Comparison of ENCODE assay signal across 8 mouse cellular contexts in the genomic region with DNA sequence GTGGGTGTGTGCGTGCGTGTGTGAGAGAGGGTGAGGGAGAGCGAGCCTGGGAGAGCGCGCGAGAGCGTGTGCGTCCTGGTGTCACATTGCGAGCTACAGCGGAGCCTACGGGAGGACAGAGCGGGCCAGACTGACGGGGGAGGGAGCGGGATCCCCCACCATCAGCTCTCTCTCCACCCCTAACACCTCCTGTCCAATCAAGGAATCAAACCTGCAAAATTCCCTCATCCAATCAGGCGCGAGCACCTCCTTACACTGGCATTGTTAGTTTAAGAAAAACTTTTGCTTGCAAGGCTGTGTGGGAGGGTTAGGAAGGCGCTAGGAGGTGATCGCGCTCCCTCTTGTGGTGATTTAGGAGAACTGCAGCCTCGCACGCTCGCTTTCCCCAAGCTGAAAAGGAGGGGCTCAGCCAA. TPM values are rescaled to one million over a fixed set of nuclear protein-coding genes. Genes with fewer than 3 reads are reported as not detected.
DNase-seq lines count a peak whose midpoint lies in the region; ATAC-seq and TF ChIP-seq lines count a peak whose summit lies in the region.

A gene (minus strand): TSS at position 133 of the 413 bp plus-strand sequence.

- WGBS in lung, embryonic 14.5 days, result 1% methylated on average over 22 of the region's 22 CpGs

- H3K4me3 ChIP-seq in G1E (ENCODE audit: low read depth, low read length), result peak within 1 kb of the TSS; percentile 20; the same call in 1 of the 2 replicates
- peak within 1 kb of the TSS; percentile 50 for H3K4me3 ChIP-seq in lung, embryonic 14.5 days (ENCODE audit: low read depth, low read length)

- peak within 1 kb of the TSS; percentile 99 for H3K4me2 ChIP-seq in lung, embryonic 14.5 days

- H3K9me3 ChIP-seq in G1E (replicated peaks), result peaks cover 84% of the 10 kb centered on the region
- H3K9me3 ChIP-seq in lung, embryonic 14.5 days (ENCODE audit: low read depth, low read length), result no peaks in the 10 kb centered on the region

- no peaks in the 10 kb centered on the region for H3K4me1 ChIP-seq in G1E (ENCODE audit: insufficient read depth, low read depth, low read length)
- no peaks in the 10 kb centered on the region; the same call in 1 of the 2 replicates for H3K4me1 ChIP-seq in lung, embryonic 14.5 days (ENCODE audit: insufficient read depth)

- DNase-seq in G1E (ENCODE audit: low spot score), result no peak
- DNase-seq in cerebellum, adult 8-10 months, result peak; percentile 90
- peak; percentile 94 for DNase-seq in forelimb bud, embryonic 11.5 days (ENCODE audit: low read depth, low spot score)
- DNase-seq in heart, postnatal 4 days, result peak; percentile 88
- DNase-seq in layer of hippocampus, adult 8-10 months (ENCODE audit: low spot score in 2 of 2), result peak; percentile 91 to 94
- peak; percentile 94 for DNase-seq in lung, embryonic 14.5 days
- DNase-seq in ovary, postnatal 10 days (ENCODE audit: low spot score), result peak; percentile 63
- peak; percentile 63 for DNase-seq in thymus, postnatal 4 days

- H3K9ac ChIP-seq in lung, embryonic 14.5 days, result peak within 1 kb of the TSS; percentile 52

- no peaks in the 10 kb centered on the region for H3K36me3 ChIP-seq in G1E (replicated peaks)
- no peaks in the 10 kb centered on the region for H3K36me3 ChIP-seq in lung, embryonic 14.5 days (ENCODE audit: insufficient read depth)

- H3K27me3 ChIP-seq in G1E (ENCODE audit: insufficient read depth, low read length), result no peaks in the 10 kb centered on the region
- H3K27me3 ChIP-seq in lung, embryonic 14.5 days (ENCODE audit: insufficient read depth, low read length), result peaks cover 67% of the 10 kb centered on the region

- H3K27ac ChIP-seq in lung, embryonic 14.5 days (ENCODE audit: low read depth), result no peak within 1 kb of the TSS

- TF ChIP-seq CTCF in G1E (IDR thresholded peaks at IDR 0.05; ENCODE audit: low read depth, low read length), result peak; percentile 51; the same call in 1 of the 2 replicates
- TF ChIP-seq CTCF in lung, embryonic 14.5 days (IDR thresholded peaks at IDR 0.05; ENCODE audit: low read depth), result peak; percentile 99

- ATAC-seq in G1E (ENCODE audit: extremely low read depth, insufficient number of reproducible peaks, low FRiP score, poor library complexity, severe bottlenecking), result no peak
- ATAC-seq in lung, embryonic 14.5 days (ENCODE audit: insufficient read depth), result peak; percentile 97

RNA-seq across cellular contexts. Expression of the gene that starts here (rescaled TPM):
- total RNA-seq in G1E (2014; fragmentation: Nextera tagmentation) (not detected in 2 replicates), G1E (2017) (0.05 and 0.06 TPM in 2 replicates)
- not detected in 2 replicates for polyA plus RNA-seq in G1E (2012)
- 1 to 10 TPM; 8.3 to 9.7 TPM for total RNA-seq in heart, postnatal 4 days (2021)
- 10 to 100 TPM; 24.9 to 28.9 (median 26.9) TPM for total RNA-seq in layer of hippocampus, adult 8-10 months (2022)
- polyA plus RNA-seq in lung, embryonic 14.5 days (2014; fragmentation: Nextera tagmentation; extraction: Ambion mirVana), result 1.6 and 1.9 TPM in 2 replicates

Comparison
In these comparisons a context has a peak if more than half of its experiments do, and no peak if none do; other contexts are left out.
1. RNA of the gene that starts here (total RNA-seq): 24.9 to 28.9 TPM in layer of hippocampus, adult 8-10 months and 8.3 to 9.7 TPM in heart, postnatal 4 days; 0.05 to 0.06 TPM in G1E; every median in the first group is over 4 times any median in the second.